Mouse (Mus musculus): ENCODE measurements at regions not wholly inside any gene's neighbourhood (a gene's known extent, or its start where the extent isn't known, plus 50 kb on each side); places are given as distances from the start of the nearest gene placed in this dataset.
A peak's percentile ranks its signal among the peaks of the same experiment; 100 is the strongest.

DNA sequence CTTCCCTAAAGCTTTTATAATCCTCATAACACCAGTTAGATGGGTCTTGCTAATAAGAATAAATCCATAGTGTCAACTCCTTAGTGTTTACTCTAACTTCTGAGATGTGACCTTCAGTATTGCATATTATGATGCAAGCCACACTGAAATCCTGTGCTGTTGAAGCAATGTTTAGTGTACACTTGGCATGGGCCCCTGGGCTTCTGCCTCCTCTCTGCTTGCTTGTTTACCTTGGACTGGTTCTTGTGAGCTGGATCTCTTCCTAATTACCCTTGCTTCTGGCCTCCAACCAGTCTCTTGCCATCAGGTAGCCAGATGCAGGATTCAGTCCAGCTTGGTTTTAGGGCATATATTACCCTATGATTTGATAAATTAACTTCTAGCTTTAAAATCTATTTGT is 57.0 kb downstream of the Rgs2 start:
- no peak for DNase-seq (ENCODE audit: low spot score in 2 of 2)

DNA sequence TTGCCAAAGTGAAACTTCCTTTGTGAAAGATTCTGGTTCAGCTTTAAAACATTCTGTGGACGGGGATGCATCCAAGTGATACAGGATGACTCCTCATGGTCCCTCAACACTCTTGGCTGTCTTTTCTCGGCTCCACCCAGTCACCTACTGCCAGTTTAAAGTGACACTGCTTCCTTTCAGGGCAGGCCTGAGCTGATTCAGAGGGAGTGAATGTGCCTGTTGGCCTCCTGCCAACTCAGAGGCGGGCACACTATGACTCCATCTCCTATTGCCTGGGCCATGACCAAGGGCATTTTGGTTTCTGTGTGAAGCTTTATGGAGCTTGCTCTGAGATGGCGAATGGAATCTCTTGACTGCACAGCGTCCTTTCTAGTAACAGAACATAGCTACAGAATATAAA is 62.5 kb downstream of the Rgs2 start:
- DNase-seq (ENCODE audit: low spot score in 2 of 2), result peak; percentile 5 to 31

- no peak for DNase-seq (ENCODE audit: low spot score in 2 of 2)
Observed at GRCm38 (mm10) chr1:143939511-143939910, 64.5 kb downstream of the Rgs2 start.

DNA sequence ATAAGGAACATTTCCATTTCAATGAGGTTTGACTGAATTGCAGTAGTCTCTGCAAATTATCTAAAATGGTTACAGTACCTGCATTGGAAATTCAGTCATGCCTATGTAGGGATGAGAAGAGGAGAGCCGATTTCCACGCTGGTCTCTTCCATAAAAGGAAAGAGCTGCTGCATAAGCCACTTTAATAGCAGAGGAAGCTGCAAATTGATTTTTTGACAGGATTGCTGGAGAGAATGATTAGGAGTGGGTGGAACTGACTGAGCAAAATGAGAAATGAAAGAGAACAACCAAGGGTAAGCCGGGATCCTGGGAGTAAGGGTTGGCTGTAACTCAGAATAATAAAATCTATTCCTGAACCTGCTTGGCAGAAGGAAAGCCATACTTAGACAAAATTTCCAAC is 65.4 kb downstream of the Rgs2 start:
- no peak for DNase-seq (ENCODE audit: low spot score in 2 of 2)

DNA sequence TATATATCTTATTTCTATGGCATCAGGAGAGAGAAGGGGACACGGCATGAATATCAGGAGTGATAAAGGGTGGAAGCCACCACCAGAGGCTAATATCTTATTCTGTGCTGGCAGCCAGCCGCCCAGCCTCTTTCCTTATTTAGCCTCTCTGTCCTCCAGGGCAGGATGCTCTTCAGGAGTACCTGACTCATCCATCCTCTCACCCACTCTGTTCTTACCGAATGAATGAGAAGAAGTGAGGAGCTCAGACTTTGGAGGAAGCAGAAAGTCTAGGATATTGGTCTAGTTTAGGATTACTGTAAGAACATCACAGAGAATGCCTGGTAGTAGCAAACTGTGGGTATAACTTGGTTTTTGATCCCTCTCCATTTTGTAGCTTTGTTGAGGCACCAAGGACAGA is 73.2 kb downstream of the Rgs2 start:
- no peak for DNase-seq (ENCODE audit: low spot score in 2 of 2)

DNA sequence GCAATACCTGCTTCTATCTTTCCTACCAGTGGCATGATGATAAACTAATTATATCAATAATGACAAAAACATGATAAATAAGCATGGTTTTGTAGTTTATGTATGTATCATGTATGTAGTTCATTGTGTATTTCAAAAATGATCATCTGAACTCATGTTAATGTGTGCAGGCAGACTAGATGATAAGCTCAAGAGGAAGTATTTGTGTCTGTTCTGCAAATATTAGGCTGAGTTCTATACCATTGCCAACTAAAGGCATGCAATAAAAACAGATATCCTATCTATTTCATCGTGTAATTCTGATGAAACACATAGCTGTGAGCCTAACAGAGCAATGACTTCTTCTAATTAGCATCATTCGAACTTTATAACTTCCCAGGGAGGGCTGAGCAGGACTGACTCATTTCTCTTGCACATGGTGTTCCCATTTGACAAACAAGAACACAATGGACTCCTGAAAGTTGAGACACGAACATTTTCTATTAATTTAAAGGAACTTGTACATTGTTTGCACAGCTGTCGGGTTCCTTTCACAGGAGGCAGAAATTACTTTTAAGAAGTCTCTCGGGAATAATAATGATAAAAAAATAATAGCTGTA is 74.3 kb downstream of the Rgs2 start:
- no peak for DNase-seq (ENCODE audit: low spot score in 2 of 2)

GRCm38 (mm10) chr1:143922499-143922898 is 81.5 kb downstream of the Rgs2 start:
- DNase-seq (ENCODE audit: low spot score in 2 of 2), result no peak

GRCm38 (mm10) chr1:143920256-143920655 is 83.7 kb downstream of the Rgs2 start:
- DNase-seq (ENCODE audit: low spot score in 2 of 2), result no peak

GRCm38 (mm10) chr1:143918949-143919348 is 85.0 kb downstream of the Rgs2 start:
- peak; percentile 65 to 69 for DNase-seq (ENCODE audit: low spot score in 2 of 2)

- DNase-seq (ENCODE audit: low spot score in 2 of 2), result peak in 1 of 2 experiments; percentile 39
Observed at GRCm38 (mm10) chr1:143918146-143918774, 85.7 kb downstream of the Rgs2 start.

DNA sequence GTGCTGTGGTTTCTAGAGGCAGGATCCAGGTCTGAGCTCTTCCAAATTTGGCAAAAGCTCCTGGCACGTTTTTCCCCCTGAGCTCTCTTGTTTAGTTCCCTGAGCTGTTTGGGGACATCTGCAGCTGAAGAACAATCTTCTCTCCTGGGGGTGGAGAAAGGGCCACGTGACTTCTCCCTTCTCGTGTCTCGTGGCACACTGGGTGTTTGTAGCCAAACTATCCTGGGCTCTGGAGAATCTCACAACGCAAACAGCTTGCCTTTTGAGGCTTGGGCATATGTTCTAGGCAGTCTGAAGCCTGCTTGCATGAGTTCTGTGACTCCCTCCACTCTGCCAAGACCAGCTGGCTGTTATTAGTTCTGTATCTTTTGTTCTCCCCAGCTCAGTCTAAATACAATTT is 86.3 kb downstream of the Rgs2 start:
- DNase-seq (ENCODE audit: low spot score in 2 of 2), result peak; percentile 14 to 29

DNA sequence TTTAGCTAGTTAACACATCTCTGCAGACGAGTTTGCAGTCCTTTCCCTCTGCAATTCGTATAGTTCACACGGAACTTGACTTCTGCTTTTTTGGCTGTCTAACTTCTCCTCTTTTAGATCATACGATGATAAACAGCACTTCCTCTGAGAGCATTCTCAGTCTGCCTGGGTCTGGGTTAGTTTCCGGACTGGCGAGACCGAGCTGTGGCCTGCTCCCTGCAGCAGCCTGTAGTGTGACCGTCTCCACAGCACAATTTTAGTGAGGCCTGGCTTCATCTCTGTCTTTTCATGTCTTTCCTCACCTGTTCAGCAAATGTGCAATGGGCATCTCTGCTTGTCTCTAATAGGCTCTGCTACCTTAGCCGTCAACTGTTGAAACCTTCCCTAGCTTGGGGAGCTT is 87.4 kb downstream of the Rgs2 start:
- DNase-seq (ENCODE audit: low spot score in 2 of 2), result peak; percentile 76 to 82

DNA sequence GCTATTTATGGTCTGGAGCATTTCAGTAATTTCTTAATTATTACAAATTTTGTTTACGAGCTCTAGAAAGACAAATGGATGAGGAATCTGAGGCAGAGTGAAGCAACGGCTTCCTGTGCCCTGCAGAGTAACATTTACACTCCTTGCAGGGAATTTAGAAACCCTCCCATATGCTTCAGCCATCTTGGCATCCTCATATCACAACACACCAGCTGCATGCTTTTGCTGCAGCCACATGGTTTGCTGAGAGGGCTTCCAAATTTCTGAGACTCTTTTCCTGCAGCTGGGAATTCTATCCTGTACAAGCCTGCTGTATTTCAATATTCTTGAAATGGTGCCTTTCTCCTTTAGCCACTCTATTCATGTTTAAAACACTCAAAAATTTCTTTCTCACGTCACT is 91.4 kb downstream of the Rgs2 start:
- DNase-seq (ENCODE audit: low spot score in 2 of 2), result no peak

DNA sequence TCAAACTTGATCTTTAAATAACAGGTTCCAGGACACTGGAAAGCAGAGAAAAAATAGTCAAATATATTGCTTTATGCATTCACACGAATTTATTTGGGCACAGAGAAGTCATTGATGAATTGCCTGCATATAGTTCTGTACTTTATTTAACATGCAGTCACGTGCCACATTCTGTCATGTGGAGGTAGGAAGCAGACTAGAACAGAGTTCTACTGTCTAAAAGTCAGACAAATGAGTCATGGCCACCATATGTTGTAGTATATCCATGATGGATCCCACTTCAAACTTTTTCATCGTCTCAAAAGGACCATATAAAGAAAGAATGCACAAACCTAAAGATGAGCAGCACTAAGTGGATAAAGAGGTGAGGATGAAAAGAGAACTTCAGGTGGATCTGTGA is 92.7 kb downstream of the Rgs2 start:
- no peak for DNase-seq (ENCODE audit: low spot score in 2 of 2)

- no peak for DNase-seq (ENCODE audit: low spot score in 2 of 2)
Observed at GRCm38 (mm10) chr1:143910530-143910929, 93.4 kb downstream of the Rgs2 start.

DNA sequence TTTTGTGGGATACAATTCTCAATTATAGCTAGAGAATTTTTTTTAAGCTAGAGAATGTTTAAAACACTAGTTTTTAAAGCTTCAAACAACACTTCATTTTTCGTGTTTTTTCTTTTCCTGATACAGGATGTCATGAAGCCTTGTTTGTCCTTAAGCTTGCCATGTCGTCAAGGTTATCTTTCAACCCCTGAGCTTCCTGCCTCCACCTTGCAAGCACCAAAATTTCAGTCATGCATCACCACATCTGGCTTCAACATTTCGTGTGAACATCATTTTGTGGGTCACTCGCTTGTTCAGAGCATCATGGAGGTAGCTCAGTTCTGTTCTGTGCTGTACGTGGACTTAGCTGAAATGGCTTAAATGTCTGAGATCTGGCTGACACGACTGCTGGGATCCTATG is 96.6 kb downstream of the Rgs2 start:
- no peak for DNase-seq (ENCODE audit: low spot score in 2 of 2)

DNA sequence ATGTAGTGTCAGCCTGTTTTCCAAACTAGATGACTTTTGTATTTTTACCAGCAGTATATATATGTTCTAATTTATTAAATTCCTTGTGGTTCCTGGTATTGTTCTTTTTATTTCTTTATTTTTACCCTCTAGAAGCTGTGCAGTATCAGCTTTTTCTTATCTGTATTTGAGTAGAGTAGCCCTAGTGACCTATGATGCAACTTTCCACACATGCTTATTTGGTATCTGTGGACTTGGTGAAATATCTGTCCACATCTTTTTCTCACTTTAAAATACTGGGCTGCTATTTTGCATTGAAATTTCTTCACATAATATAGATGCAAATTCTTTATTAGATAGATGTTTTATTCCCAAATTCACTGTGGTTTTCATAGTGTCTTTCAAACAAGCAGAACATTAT is 97.1 kb downstream of the Rgs2 start:
- no peak for DNase-seq (ENCODE audit: low spot score in 2 of 2)

DNA sequence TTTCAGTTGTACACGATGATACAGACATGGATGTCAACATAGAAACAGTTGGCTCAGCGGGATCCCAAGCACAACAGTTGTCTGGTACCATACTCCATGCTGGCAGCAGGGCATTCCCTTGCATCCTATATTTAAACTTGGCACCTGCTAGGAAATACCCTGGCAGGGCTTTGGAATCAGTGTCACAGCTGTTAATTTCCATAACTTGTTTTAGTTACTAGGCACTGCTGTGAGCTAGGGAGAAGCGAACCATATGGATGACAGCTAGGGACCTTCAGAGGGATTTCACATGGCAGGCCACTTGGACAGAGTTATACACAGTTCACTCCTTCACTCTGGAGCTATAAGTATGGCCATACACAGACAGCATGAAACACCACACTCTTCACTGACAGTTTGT is 100.0 kb downstream of the Rgs2 start:
- DNase-seq (ENCODE audit: low spot score in 2 of 2), result no peak

GRCm38 (mm10) chr1:143903234-143903633 is 100.7 kb downstream of the Rgs2 start:
- DNase-seq (ENCODE audit: low spot score in 2 of 2), result no peak

GRCm38 (mm10) chr1:143901127-143901920 is 102.6 kb downstream of the Rgs2 start:
- no peak for DNase-seq (ENCODE audit: low spot score in 2 of 2)

GRCm38 (mm10) chr1:143888510-143888909 is 111.4 kb downstream of the Uchl5 start:
- no peak for DNase-seq (ENCODE audit: low spot score in 2 of 2)

- DNase-seq (ENCODE audit: low spot score in 2 of 2), result no peak
Observed at GRCm38 (mm10) chr1:143888065-143888464, 111.0 kb downstream of the Uchl5 start.

- no peak for DNase-seq (ENCODE audit: low spot score in 2 of 2)
Observed at GRCm38 (mm10) chr1:143886014-143886413, 108.9 kb downstream of the Uchl5 start.

Measured in natural killer cell, adult 2 months (primary cell).